Mouse (Mus musculus) cerebellum, postnatal 25 days (tissue): ENCODE results near the gene Myl6.
A peak's percentile ranks its signal among the peaks of the same experiment; 100 is the strongest.

Experiments
- DNase-seq, 2 experiments: peaks; one replicate each; pipeline ENCODE4 v3.0.0; 2021; ENCODE audit warnings: mixed read lengths in 2 of 2

The Myl6 gene

GRCm38 (mm10) chr10:128493695-128494666 is at the start of gene Myl6:
TSS of gene Myl6 (minus strand) at chr10:128494145.
- peak; percentile 98 to 99 for DNase-seq

- DNase-seq: no peak
Observed at GRCm38 (mm10) chr10:128543100-128543499, 49.2 kb upstream of the Myl6 start.

- DNase-seq: no peak
Observed at GRCm38 (mm10) chr10:128538340-128538870, 44.5 kb upstream of the Myl6 start.

GRCm38 (mm10) chr10:128536266-128536940 is 42.5 kb upstream of the Myl6 start:
- DNase-seq: peak; percentile 90 to 91

- no peak for DNase-seq
Observed at GRCm38 (mm10) chr10:128535624-128536265, 41.8 kb upstream of the Myl6 start.

GRCm38 (mm10) chr10:128535206-128535605 is 41.3 kb upstream of the Myl6 start:
- DNase-seq: no peak

GRCm38 (mm10) chr10:128526366-128527356 is 32.7 kb upstream of the Myl6 start:
- DNase-seq: no peak

- peak; percentile 87 to 92 for DNase-seq
Observed at GRCm38 (mm10) chr10:128525671-128526308, 31.8 kb upstream of the Myl6 start, which contains the start of gene Esyt1. TSS of gene Esyt1 (minus strand) at chr10:128525871.

- peak; percentile 68 to 71 for DNase-seq
Observed at GRCm38 (mm10) chr10:128524732-128525662, 31.1 kb upstream of the Myl6 start.

GRCm38 (mm10) chr10:128524111-128524731 is 30.3 kb upstream of the Myl6 start:
- no peak for DNase-seq

GRCm38 (mm10) chr10:128522351-128522750 is 28.4 kb upstream of the Myl6 start:
- no peak for DNase-seq

GRCm38 (mm10) chr10:128520591-128520990 is 26.6 kb upstream of the Myl6 start:
- DNase-seq: no peak

GRCm38 (mm10) chr10:128518833-128519232 is 24.9 kb upstream of the Myl6 start:
- peak; percentile 64 to 73 for DNase-seq

GRCm38 (mm10) chr10:128516677-128517076 is 22.7 kb upstream of the Myl6 start:
- no peak for DNase-seq

GRCm38 (mm10) chr10:128516029-128516428 is 22.1 kb upstream of the Myl6 start:
- DNase-seq: no peak

GRCm38 (mm10) chr10:128515044-128515443 is 21.1 kb upstream of the Myl6 start:
- no peak for DNase-seq

- no peak for DNase-seq
Observed at GRCm38 (mm10) chr10:128511761-128512160, 17.8 kb upstream of the Myl6 start.

GRCm38 (mm10) chr10:128511189-128511588 is 17.2 kb upstream of the Myl6 start:
- DNase-seq: no peak

- no peak for DNase-seq
Observed at GRCm38 (mm10) chr10:128510301-128510700, 16.4 kb upstream of the Myl6 start.
